Mouse (Mus musculus) left cerebral cortex, postnatal 25 days (tissue): ENCODE results near the gene Lmna. TPM values are rescaled to one million over a fixed set of nuclear protein-coding genes. Genes with fewer than 3 reads are reported as not detected.

ENCODE experiments used
- DNase-seq, 2 experiments: peaks; one replicate each; pipeline ENCODE4 v3.0.0; 2022; ENCODE audit warnings: low spot score in 2 of 2, mixed read lengths in 1 of 2
- intact Hi-C: fragments of 180-260 bp; cut with DNase I; formaldehyde crosslinking; loops from one replicate; pipeline ENCODE4 v1.15.1; 2025
- total RNA-seq, 2 experiments: library from RNA; stranded (reverse); gene quantifications; 2 replicates each; pipeline ENCODE4 v1.2.3; 2021

Lmna gene
- 10 to 100 TPM; 42.1 to 48.7 TPM for total RNA-seq

GRCm38 (mm10) chr3:88509692-88510420 is at the start of gene Lmna:
Gene Lmna, minus strand, starts transcription at chr3:88509956.
- intact Hi-C loops = no loop called here
- DNase-seq = peak; percentile 92 to 97

GRCm38 (mm10) chr3:88556616-88557015 is 46.9 kb upstream of the Lmna start:
- DNase-seq = no peak
- intact Hi-C loops = no loop called here

DNA sequence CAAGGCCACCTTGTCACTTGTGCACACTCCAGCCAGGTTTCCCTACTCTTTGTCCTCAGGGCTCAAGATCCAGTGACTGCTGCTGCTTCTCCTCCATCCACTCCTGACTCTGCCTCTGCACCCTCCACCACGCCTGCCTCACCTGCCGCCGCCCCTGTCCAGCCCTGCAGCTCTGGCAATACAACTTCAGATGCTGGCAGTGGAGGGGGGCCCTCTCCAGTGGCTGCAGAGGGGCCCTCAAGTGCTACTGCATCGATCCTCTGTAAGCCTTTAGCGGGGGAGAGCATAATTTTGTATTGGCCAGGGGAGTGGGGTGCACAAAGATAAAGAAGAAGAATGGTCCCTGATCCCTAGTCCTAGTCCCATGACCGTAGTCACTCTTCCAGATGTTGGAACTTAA is 46.0 kb upstream of the Lmna start:
- intact Hi-C loops = no loop called here
- no peak for DNase-seq

GRCm38 (mm10) chr3:88555069-88555605 is 45.4 kb upstream of the Lmna start:
- intact Hi-C loops = no loop called here

DNA sequence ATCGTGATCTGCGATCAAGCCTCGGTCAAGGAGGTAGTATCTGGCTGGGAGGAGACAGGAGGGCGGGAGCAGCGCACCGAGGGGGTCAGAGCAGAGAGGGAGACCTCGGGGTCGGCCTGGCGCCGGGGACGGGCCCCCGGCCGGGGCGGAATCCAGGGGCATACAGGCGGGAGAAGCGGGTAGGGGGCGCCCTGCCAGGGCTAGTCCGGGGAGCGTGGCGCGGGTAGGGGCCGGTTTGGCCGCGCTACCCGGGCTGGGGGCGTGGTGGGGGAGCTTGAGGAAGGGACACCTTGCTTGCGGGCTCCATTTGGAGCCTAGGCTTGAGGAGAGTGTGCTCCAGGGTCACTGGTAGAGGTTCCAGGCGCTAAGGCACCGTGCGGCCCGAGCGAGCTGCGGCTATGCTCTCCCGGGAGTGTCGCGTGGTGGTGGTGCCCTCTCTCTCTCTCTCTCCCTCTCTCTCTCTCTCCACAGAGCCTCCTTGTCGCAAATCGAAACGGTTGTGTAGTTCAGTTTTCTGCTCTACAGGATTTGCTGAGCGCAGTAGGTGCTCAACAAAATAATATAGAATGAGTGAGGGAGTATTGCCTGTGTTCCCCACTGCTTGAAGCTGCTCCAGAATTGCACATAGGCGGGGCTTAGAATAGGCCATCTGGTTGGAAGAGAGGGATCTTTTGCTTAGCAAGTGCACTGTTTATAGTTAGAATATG is 44.3 kb upstream of the Lmna start:
- intact Hi-C loops = loop anchor here (5.0 kb wide), 1 partner anchor 667 kb away; the partner anchor contains the start of gene Prcc
- peak; percentile 42 to 66 for DNase-seq

More at GRCm38 (mm10) chr3:88555069-88555605, 45.4 kb upstream of the Lmna start:
- no peak for DNase-seq

DNA sequence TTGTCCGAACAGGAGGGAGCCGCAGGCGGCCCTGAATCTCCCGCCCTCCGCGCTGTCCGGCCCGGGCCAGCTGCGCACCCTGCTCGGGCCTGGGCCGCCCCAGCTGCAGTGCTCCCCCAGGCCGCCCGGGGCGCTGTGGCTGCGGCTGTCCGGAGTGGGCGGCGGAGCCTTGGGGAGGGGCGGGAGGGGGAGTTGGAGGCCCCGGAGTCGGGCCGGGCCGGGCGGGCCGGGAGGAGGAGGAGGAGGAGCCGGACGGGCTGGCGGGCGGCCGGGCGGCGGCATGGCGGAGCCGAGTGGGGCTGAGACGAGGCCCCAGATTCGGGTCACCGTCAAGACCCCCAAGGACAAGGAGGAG is 43.7 kb upstream of the Lmna start, which contains the start of gene Ubqln4:
TSS of gene Ubqln4 (plus strand) at position 234 of the 355 bp plus-strand sequence.
- peak; percentile 84 to 91 for DNase-seq
- intact Hi-C loops = loop anchor here (5.0 kb wide), 1 partner anchor 666 kb away; the partner anchor contains the start of gene Prcc

DNA sequence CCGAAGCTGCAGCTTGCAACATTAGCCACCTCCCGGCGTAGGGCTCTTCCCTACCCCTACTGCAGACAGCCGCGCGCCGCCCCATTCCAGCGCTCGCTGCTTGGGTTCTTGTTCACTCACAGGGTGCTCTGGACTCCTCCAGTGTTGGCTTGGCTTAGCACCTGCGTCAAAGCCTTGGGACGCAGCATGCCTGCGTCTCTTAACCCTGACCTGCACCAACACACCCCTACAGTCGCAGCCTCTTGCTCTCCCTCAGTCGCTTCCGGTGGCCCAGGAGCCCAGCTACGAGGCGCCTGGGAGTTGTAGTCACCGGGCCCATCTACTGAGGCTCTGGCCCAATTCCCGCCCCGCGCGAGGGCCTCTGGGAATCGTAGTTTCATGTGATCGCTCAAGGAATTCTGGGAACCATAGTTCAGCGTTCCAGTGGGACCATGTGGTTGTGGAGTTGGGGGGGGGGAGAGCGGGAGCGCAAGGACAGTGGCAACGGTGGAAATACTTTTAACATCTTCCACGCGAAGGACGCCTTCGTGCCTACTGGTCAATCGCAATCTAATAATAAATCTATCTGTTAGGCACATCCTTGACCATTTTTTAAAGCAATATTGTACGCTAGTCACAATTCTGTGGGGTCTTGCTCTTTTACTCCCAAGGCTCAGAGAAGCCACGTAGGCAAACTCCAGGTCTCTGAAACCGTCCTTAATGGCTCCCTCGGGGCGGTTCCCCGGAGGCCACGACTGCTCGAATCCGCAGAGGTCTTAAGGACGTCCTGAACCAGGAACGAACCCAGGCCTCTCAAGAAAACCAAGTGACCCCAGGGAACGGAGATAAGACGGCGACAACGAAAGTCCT is 43.1 kb upstream of the Lmna start, which contains the start of gene Lamtor2:
TSS of gene Lamtor2 (minus strand) at position 399 of the 849 bp plus-strand sequence.
- intact Hi-C loops = loop anchor here (5.0 kb wide), 1 partner anchor 666 kb away; the partner anchor contains the start of gene Prcc
- DNase-seq = peak; percentile 98 to 99

DNA sequence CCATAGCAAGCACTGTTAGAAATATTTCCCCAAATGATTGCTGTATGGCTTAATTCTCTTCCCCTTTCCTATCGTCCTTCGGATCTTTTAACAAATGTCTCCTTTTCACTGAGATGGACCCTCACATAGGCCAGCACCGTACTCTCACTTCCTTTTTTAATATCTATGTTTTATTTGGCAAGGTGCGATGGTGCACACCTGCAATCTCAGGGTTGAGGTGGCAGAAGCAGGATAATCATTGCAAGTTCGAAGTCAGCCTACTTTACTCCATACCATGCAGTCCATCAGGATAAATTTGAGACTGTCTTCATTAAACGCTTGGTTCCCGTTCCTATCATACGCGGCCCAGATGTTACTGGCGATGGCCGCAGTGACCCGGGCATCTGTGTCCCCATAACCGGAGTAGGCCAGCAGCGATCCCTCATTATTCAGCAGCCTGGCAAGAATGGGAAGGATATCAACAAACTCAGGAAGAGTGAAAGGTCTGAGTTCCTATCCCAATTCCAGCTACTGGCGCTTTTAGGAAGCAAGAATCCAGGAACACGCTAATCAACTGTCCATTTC is 42.4 kb upstream of the Lmna start:
- no peak for DNase-seq
- intact Hi-C loops = loop anchor here (5.0 kb wide), 1 partner anchor 665 kb away; the partner anchor contains the start of gene Prcc

DNA sequence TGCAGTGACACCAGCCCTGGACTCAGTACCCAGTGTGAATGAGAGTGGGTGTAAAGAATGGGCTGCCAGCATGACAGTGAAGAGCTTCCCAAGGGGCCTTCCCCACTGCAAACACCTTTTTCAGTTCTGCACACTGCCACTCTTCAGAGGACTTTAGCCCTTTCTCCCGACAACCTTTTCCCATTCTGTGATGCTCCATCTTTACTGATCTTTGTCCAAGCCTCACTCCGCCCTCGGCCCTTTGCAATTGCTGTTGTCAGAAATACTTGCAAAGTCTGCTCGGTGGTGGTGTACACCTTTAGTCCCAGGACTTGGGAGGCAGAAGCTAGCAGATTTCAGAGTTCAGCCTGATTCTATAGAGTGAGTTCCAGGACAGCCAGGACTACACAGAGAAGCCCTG is 41.8 kb upstream of the Lmna start:
- intact Hi-C loops = loop anchor here (5.0 kb wide), 1 partner anchor 664 kb away; the partner anchor contains the start of gene Prcc
- no peak for DNase-seq

DNA sequence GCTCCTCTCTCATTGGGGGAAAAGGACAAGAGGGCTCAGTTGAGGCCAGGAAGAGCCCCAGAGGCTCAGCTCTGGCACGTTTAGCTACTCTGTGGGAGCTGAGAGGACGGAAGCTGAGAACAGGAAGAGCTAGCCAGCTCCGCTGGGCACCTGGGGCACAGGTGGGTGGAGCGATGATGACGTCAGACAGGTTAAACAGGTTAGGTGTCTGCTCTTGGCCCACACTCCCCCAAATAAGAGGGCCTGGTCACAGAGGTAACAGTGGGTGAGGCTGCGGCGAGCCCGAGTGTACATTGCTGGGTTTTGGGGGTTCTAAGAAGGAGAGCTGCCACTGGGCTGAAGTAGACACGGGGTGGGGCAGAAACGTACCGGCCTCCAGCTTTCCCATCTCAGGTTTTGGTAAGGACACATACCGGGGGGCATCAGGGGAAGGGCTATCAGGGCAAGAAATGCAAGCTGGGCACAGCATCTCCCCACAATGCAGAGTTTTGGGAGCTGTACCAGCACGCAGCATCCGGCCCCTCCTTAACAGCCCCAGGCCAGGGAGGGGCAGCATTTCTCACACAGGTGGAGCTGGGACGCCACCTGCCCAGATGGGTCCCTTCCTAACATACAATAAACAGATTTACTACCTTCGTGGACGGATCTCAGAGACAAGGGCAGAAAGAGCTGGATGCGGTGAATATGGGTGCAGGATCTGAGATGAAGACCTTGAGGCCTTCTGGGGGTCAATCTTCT is 38.6 kb upstream of the Lmna start, which contains the start of gene Rab25:
TSS of gene Rab25 (minus strand) at position 121 of the 738 bp plus-strand sequence.
- intact Hi-C loops = no loop called here

DNA sequence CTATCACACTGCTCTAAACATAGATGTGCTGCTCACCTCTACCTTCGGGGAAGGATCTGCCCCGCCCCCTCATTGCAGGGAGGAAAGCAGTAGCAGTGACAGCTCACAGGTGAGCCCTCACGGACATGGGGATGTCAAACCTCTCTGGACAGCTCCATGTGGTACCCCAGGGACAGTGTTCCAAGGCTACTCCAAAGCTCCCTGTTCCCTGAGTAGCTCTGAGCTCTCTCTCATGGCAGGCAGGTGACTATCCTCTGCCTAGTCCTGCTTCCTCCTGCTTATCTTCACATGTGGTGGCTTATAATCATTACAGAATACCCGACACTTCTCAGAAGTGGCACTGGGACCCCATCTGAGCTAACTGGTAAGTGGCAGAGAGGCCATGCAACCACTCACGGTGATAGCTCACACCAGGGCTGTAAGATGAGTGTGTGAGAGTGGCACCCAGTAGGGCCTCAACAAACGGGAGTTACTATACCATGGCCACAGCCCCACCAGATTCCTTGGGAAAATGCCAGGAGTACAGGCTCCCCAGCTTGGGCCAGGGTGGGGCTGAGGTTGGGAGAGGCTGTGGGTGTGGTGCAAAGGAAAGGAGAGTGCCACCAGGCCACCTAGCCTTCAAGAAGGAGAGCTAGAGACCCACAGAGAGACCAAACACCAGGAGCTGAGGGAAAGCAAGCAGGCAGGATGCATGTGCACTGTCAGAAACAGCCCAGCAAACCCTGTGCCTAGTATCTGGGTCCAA is 37.1 kb upstream of the Lmna start:
- intact Hi-C loops = no loop called here
- DNase-seq = no peak

More for the DNA sequence above, 38.6 kb upstream of the Lmna start, which contains the start of gene Rab25:
- no peak for DNase-seq

- no peak for DNase-seq
- intact Hi-C loops = no loop called here
Observed at GRCm38 (mm10) chr3:88544955-88545591, 35.3 kb upstream of the Lmna start.

GRCm38 (mm10) chr3:88544514-88544913 is 34.8 kb upstream of the Lmna start:
- DNase-seq = no peak
- intact Hi-C loops = no loop called here

DNA sequence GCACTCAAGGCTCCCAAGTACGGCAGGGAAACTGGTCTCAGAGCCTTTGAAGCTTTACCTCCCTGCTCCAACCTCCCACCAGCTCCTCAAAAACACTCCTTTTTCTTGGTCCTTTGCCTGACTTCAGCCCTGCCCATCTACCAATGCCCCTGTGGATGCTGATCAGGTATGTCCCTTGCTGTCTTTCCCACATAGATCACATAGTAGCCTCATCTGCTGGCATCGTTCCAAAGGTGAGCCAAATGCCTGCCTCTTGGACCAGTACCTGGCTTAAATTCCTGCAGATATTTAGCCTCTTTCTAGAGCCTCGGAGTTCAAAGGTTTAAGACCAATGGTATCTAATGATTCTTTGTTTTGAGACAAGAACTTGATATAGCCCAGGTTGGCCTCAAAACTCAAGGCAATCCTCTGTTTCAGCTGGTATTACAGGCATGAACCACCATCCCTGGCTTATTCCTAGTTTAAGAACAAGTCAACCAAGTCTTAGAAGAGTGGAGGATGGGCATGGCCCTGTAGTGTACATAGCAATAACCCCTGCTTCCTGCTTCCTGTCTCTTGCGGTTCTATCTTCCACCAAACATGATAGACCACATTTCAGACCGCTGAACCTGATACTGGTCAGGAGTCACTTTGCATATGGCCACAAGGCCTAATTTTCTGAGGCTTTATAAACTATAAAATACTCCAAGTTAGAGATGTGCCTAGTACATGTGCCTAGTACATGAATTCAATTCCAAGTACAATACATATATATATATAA is 34.1 kb upstream of the Lmna start:
- intact Hi-C loops = no loop called here
- no peak for DNase-seq

- DNase-seq = no peak
- intact Hi-C loops = no loop called here
Observed at GRCm38 (mm10) chr3:88543174-88543573, 33.4 kb upstream of the Lmna start.

DNA sequence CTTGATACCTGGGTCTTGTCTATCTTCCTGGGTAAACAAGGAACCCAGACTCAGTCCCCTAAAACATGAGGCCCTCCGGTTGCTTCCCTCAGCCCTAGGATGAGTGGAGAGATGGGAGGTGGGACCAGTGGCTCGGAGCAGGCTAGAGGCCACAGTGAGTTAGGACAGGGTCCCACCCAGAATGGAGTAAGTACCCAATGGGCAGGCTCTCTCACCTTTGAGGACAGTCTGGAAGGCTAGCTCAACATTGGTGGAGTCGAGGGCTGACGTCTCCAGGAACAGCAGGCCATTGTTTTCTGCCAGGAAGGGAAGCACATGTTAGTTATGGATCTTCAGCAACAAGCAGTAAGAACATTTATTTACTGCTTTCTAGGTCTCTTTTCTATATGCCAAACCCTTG is 32.7 kb upstream of the Lmna start:
- DNase-seq = no peak
- intact Hi-C loops = no loop called here
